Mouse (Mus musculus): Measurements from ENCODE around the gene Auts2. TPM values are rescaled to one million over a fixed set of nuclear protein-coding genes. Genes with fewer than 3 reads are reported as not detected.

Auts2 gene
- polyA plus RNA-seq, 1 experiment = 9.6 TPM

DNA sequence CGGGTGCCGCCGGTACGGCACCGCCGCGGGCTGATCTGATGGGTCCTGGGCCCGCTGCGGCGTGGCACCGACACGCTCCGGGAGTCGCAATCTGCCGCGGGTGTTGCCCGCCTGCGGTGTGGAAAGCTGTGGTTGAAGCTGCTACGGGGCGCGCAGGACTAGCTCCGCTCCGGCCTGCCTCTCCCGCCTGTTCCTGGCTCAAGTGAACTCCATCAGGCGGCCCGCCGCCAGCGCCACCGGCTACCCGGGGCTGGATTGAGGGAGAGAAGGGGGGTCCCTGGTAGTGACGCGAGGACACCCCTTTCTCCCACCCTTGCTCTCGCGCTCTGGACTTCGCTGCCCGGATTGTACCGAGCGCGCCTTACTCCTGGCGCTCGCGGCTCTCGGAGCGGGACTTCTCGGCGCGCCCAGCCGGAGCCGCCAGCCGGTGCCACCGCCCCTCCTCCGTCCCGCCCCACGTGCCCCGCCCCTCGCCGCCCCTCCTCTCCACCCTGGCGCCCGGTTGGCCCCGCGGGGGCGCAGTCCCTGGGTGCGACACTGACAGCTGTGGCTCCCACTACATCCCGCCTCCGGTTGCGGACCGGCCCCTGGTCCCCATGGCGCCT, 1004.7 kb downstream of the Auts2 start:
- H3K4me3 ChIP-seq (replicated peaks; ENCODE audit: extremely low read depth, low read depth, low read length) = peak overlapping the region; percentile 70
- 1% methylated on average over 66 of the region's 68 CpGs for WGBS
- DNase-seq = peak; percentile 54
- H3K4me1 ChIP-seq (ENCODE audit: control insufficient read depth, insufficient read depth, low read length) = no peaks in the 10 kb centered on the region
- TF ChIP-seq POLR2A (IDR thresholded peaks at IDR 0.05; ENCODE audit: borderline replicate concordance, extremely low read depth, low read depth, low read length) = peak; percentile 45; the same call in 1 of the 2 replicates
- no peak for TF ChIP-seq CTCF (IDR thresholded peaks at IDR 0.05; ENCODE audit: insufficient read depth, low read length)

GRCm38 (mm10) chr5:131537831-131538310, 1005.3 kb downstream of the Auts2 start:
- WGBS = under 1% methylated on average over 45 of the region's 48 CpGs
- TF ChIP-seq CTCF (IDR thresholded peaks at IDR 0.05; ENCODE audit: insufficient read depth, low read length) (no peak), POLR2A (IDR thresholded peaks at IDR 0.05; ENCODE audit: borderline replicate concordance, extremely low read depth, low read depth, low read length) (no peak)
- DNase-seq = peak; percentile 28

GRCm38 (mm10) chr5:131537155-131537830, 1005.9 kb downstream of the Auts2 start:
- DNase-seq = peak; percentile 39
- peak overlapping the region; percentile 70 for H3K4me3 ChIP-seq (replicated peaks; ENCODE audit: extremely low read depth, low read depth, low read length)
- no peak for TF ChIP-seq POLR2A (IDR thresholded peaks at IDR 0.05; ENCODE audit: borderline replicate concordance, extremely low read depth, low read depth, low read length)
- no peak for TF ChIP-seq CTCF (IDR thresholded peaks at IDR 0.05; ENCODE audit: insufficient read depth, low read length)
- no peaks in the 10 kb centered on the region for H3K4me1 ChIP-seq (ENCODE audit: control insufficient read depth, insufficient read depth, low read length)
- under 1% methylated on average over 43 of the region's 44 CpGs for WGBS

More at GRCm38 (mm10) chr5:131537831-131538310, 1005.3 kb downstream of the Auts2 start:
- Histone ChIP-seq H3K4me1 (ENCODE audit: control insufficient read depth, insufficient read depth, low read length) (no peaks in the 10 kb centered on the region), H3K4me3 (replicated peaks; ENCODE audit: extremely low read depth, low read depth, low read length) (peak overlapping the region; percentile 70)

GRCm38 (mm10) chr5:131535752-131536151, 1007.4 kb downstream of the Auts2 start:
- H3K4me3 ChIP-seq (replicated peaks; ENCODE audit: extremely low read depth, low read depth, low read length) = no peak overlapping the region
- 89% methylated on average over 6 of the region's 6 CpGs for WGBS

GRCm38 (mm10) chr5:131533815-131534214, 1009.3 kb downstream of the Auts2 start:
- 35% methylated on average over 3 of the region's 3 CpGs for WGBS
- Histone ChIP-seq H3K4me3 (replicated peaks; ENCODE audit: extremely low read depth, low read depth, low read length) (no peak overlapping the region), H3K4me1 (ENCODE audit: control insufficient read depth, insufficient read depth, low read length) (no peaks in the 10 kb centered on the region)
- DNase-seq = no peak
- TF ChIP-seq CTCF (IDR thresholded peaks at IDR 0.05; ENCODE audit: insufficient read depth, low read length) = peak; percentile 32; the same call in 1 of the 2 replicates
- no peak for TF ChIP-seq POLR2A (IDR thresholded peaks at IDR 0.05; ENCODE audit: borderline replicate concordance, extremely low read depth, low read depth, low read length)

More at GRCm38 (mm10) chr5:131535752-131536151, 1007.4 kb downstream of the Auts2 start:
- no peaks in the 10 kb centered on the region for H3K4me1 ChIP-seq (ENCODE audit: control insufficient read depth, insufficient read depth, low read length)
- no peak for DNase-seq
- no peak for TF ChIP-seq POLR2A (IDR thresholded peaks at IDR 0.05; ENCODE audit: borderline replicate concordance, extremely low read depth, low read depth, low read length)
- no peak for TF ChIP-seq CTCF (IDR thresholded peaks at IDR 0.05; ENCODE audit: insufficient read depth, low read length)

- no peaks in the 10 kb centered on the region for H3K4me1 ChIP-seq (ENCODE audit: control insufficient read depth, insufficient read depth, low read length)
- WGBS = 82% methylated on average over 15 of the region's 15 CpGs
- TF ChIP-seq CTCF (IDR thresholded peaks at IDR 0.05; ENCODE audit: insufficient read depth, low read length) (no peak), POLR2A (IDR thresholded peaks at IDR 0.05; ENCODE audit: borderline replicate concordance, extremely low read depth, low read depth, low read length) (no peak)
- H3K4me3 ChIP-seq (replicated peaks; ENCODE audit: extremely low read depth, low read depth, low read length) = no peak overlapping the region
- no peak for DNase-seq
Measured at GRCm38 (mm10) chr5:131531744-131532552, 1011.2 kb downstream of the Auts2 start.

DNA sequence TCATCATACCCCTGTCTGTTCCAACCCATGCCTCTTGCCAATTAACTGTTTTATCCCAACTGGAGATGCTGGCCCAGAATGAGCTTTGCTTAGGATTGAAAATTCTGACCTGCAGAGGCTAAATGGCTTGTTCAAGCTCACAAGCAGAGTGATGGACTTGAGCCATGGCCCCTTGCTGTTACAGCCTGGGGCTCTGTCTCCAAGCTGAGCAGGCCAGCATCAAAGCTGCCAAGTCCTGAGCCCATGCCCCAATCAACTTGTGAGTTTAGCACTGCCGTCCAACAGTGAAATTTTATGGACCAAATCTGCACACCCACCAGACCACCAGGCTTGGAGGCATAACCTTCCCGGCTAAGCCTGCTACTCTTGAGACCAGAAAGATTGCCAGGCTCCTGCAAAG, 1012.3 kb downstream of the Auts2 start:
- 87% methylated on average over 2 of the region's 2 CpGs for WGBS
- no peak for TF ChIP-seq POLR2A (IDR thresholded peaks at IDR 0.05; ENCODE audit: borderline replicate concordance, extremely low read depth, low read depth, low read length)
- no peak for TF ChIP-seq CTCF (IDR thresholded peaks at IDR 0.05; ENCODE audit: insufficient read depth, low read length)

DNA sequence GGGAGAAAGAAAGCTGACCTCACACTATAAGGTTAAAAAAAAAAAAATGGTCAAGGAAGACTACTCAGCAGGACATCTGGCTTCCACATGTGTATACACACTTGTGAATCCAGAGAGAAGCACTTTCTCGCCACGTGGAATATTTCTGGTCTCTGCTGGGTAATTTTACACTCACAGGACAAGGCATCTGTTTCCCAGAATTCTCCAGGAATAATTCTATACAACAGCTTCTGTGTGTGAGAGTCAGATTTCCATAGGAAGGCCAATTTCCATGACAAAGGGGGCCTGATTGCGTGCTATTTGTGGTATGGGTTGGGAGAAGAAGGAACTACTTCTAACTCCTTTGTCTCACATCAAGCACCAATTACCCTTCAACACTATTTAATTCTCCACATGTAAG, 1016.5 kb downstream of the Auts2 start:
- TF ChIP-seq CTCF (IDR thresholded peaks at IDR 0.05; ENCODE audit: insufficient read depth, low read length) (no peak), POLR2A (IDR thresholded peaks at IDR 0.05; ENCODE audit: borderline replicate concordance, extremely low read depth, low read depth, low read length) (no peak)
- 83% methylated on average over 3 of the region's 3 CpGs for WGBS
- no peak for DNase-seq

More for the DNA sequence above, 1012.3 kb downstream of the Auts2 start:
- Histone ChIP-seq H3K4me1 (ENCODE audit: control insufficient read depth, insufficient read depth, low read length) (no peaks in the 10 kb centered on the region), H3K4me3 (replicated peaks; ENCODE audit: extremely low read depth, low read depth, low read length) (no peak overlapping the region)
- DNase-seq = no peak

GRCm38 (mm10) chr5:131524900-131525465, 1018.2 kb downstream of the Auts2 start:
- 57% methylated on average over 12 of the region's 12 CpGs for WGBS
- no peak overlapping the region for H3K4me3 ChIP-seq (replicated peaks; ENCODE audit: extremely low read depth, low read depth, low read length)
- DNase-seq = no peak
- H3K4me1 ChIP-seq (ENCODE audit: control insufficient read depth, insufficient read depth, low read length) = no peaks in the 10 kb centered on the region
- TF ChIP-seq CTCF (IDR thresholded peaks at IDR 0.05; ENCODE audit: insufficient read depth, low read length) (no peak), POLR2A (IDR thresholded peaks at IDR 0.05; ENCODE audit: borderline replicate concordance, extremely low read depth, low read depth, low read length) (no peak)

More for the DNA sequence above, 1016.5 kb downstream of the Auts2 start:
- Histone ChIP-seq H3K4me3 (replicated peaks; ENCODE audit: extremely low read depth, low read depth, low read length) (no peak overlapping the region), H3K4me1 (ENCODE audit: control insufficient read depth, insufficient read depth, low read length) (no peaks in the 10 kb centered on the region)

Data from lung, adult 2 months (tissue).